Mouse (Mus musculus) A20 (cell line): ENCODE results near the gene Tsc1.

ENCODE experiments used
- DNase-seq: peaks from one replicate; pipeline ENCODE4 v3.0.0-alpha.2; 2011; ENCODE audit warnings: low read depth, low spot score

Tsc1 gene

DNA sequence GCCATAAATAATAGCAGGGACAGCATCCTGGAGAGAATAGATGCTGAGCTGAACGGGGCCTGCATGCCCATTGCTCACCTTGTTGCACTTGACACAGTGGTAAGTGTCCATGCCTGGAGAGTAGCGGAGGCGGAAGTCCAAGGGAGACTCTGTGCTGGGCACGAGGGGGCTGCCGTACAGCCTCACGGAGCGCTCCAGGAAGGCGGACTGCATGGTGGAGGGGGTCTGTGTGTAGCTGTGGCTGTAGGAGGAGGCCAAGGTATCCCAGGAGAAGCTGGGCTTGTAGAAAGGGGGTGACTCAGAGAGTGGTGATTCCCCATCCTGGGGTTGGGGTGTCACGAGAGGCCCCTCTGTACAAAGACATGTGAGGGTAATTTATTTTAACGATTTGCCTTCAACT lies 27.4 kb upstream of the Tsc1 start:
- DNase-seq: no peak

DNA sequence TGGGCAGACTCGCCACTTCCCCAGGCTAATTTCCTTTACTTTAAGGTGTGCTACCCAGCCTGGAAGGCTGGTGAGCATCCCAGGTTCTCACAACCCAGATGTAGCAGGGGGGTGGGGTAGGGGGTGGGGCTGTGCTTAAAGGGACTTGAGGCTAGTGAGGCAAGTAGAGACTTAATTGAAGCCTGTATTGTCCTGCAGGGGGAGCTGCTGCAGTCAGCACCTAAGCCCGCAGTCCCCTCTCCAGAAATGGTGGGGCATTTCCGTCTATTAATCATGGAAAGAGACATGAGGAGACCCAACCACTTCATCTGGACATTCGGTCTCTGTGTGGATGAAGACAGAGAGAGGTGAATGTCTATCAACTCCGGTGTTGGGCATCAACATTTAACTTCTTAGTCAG lies 24.7 kb upstream of the Tsc1 start:
- peak; percentile 68 for DNase-seq

- no peak for DNase-seq
These were observed 24.2 kb upstream of the Tsc1 start for GRCm38 (mm10) chr2:28616874-28617273.

DNA sequence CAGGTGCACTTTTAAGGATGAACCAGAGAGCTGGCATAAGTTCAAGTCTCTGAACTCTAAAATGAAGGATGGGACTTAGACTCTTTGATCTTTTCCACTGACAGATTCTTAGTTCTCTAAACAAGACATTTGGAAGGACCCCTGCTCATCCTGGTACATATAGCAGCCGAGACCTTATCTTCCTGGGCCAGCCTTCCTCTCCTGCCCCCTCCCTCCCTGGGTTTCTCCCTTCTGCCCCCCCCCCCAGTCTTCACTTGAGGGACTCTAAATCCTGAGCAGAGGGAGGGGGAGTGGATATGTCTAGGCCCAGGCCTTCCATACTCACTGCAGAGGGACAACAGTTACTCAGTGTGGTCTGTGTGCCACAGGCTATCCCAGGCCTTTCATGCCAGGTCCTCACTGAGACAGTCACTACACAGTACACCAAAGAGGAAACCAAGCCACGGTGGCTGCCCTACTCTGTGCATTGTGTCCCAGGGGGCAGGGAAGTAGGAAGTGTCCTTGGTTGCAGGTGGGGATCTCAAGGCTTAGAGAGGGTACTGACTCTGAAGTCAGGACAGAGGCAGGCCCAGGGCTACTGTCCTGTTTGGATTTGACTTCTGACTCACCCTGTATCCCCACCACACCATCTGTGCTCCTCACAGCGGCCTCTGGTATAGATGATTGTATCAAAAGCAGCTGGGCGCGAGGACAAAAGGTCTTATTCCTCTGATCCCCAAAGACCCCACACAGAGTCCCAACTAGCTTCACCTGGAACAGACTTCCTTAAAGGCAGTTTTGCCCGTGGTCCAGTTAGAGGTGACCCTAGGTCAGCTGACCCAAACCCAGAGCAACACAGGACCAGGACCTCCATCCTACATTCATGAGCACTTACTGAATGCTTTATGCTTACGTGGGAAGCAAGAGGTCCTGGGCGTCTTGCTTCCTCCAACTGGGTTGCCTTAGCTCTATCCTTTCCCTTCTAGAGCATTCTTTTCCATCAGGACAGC lies 23.2 kb upstream of the Tsc1 start:
- no peak for DNase-seq

GRCm38 (mm10) chr2:28618777-28619336 lies 22.2 kb upstream of the Tsc1 start:
- no peak for DNase-seq

DNA sequence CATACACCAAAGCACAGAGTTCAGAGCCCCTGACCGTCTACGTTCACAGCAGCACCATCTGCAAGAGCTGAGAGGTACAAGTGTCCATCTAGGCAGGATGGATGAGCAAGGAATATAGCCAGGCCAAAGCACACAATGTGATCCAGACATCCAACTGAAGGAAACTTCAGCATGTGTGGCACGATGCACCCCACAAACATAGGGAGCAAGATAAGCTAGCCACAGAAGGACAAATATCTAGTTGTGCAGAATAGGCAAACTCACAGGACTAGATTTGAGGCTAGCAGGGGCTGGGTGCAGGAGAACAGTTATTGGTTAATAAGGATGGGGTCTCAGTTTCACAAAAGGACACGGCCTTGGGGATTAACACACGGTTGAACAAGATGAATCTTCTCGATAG lies 21.7 kb upstream of the Tsc1 start:
- DNase-seq: no peak

GRCm38 (mm10) chr2:28620522-28620921 lies 20.5 kb upstream of the Tsc1 start:
- DNase-seq: no peak

- no peak for DNase-seq
These were observed 19.9 kb upstream of the Tsc1 start for GRCm38 (mm10) chr2:28621111-28621510.

DNA sequence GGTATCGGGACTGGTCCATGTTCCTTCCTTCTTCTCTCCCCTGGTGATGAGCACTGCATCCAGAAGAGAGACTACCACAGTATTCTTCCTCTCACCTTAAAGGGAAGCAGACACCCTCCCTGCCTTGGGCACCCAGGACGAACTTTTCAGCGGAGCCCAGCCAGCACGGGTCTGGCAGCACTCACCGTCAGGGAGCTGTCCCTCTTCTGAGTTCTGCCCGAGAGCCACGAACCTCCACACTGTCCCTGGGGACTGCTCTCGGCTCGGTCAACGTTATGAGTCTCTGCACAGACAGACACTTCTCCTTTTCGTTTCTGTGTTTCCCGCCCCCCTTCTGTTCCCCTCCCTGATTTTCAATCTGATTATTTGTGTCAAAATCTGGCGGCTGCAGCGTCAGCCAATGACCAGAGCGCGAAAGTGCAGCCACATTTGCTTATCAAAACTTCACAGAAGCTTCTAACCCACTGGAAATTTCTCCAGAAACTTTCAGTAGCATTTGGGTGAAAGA lies 19.3 kb upstream of the Tsc1 start, which contains the start of gene Gfi1b:
Gene Gfi1b, minus strand, starts transcription at position 319 of the 508 bp plus-strand sequence.
- peak; percentile 96 for DNase-seq

- peak; percentile 89 for DNase-seq
These were observed 18.4 kb upstream of the Tsc1 start for GRCm38 (mm10) chr2:28622521-28623124.

DNA sequence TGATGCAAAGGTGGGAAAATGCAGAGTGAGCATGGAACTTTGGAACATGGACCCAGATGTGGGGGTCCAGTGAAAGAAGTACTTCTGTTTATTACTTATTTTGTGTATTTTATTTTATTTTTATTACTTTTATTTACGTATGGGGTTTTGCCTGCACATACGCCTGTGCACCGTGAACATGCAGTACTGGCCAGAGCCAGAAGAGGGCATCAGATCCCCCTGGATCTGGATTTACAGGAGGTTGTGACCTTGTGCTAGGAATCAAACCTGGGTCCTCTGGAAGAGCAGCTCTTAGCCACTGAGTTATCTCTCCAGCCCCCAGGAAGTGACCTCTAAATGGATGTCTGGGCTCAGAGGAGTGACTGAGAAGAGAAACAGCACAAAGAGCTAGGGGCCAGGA lies 16.2 kb upstream of the Tsc1 start:
- no peak for DNase-seq

DNA sequence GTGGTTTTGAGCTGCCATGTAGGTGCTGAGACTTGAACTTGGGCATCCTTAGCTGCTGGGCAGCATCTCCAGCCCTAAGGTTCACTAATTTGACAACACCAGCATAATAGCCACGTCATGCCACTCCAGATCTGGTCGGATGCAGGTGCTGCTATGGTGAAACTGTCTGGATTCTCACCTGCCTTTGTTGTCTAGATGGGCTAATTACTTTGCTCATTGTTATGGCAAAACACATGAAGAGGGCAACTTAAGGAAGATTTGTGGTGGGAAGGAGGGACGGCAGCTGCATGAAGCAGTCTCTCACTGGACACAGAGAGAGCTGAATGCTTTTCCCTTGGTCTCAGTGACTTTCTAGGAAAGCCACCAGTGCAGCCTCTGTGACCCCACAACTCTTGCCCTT lies 15.0 kb upstream of the Tsc1 start:
- no peak for DNase-seq

- peak; percentile 32 for DNase-seq
These were observed 13.0 kb upstream of the Tsc1 start for GRCm38 (mm10) chr2:28628053-28628452.

DNA sequence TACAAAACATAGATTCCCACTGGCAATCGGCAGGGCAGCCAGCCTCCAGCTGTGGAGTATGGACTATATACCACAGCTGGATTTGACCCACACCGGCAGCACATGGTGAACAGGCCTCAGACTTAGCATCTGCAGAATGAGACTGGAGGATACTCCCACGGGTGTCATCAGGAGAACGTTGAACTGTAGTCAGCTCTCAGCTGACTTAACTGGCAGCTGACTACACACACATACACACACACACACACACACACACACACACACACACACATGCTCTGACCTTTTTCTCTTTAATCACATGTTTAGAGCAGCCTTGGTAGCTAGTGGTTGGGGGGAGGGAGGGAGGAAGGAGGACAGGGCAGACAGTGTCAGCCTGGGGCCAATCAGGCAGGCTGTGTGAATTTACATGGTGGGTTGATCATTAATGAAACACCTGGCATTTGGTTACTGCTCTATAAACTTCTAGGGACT lies 11.1 kb upstream of the Tsc1 start:
- DNase-seq: peak; percentile 64

- DNase-seq: no peak
These were observed 8.4 kb upstream of the Tsc1 start for GRCm38 (mm10) chr2:28632626-28633025.

- peak; percentile 34 for DNase-seq
These were observed 7.9 kb upstream of the Tsc1 start for GRCm38 (mm10) chr2:28633136-28633535.

DNA sequence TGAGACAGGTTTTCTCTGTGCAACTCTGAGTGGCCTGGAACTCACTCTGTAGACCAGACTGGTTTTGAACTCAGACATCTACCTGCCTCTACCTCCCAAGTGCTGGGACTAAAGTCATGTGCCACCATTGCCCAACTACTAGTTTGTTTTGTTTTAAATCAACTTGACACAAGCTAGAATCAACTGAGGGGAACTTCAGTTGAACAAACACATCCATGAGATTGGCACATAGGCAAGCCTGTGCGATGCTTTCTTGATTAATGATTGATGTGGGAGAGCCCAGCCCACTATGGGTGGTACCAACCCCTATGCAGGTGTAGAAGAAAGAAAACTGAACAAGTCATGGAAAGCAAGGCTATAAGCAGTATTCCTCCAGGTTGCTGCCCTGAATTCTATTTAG lies 5.8 kb upstream of the Tsc1 start:
- DNase-seq: no peak

DNA sequence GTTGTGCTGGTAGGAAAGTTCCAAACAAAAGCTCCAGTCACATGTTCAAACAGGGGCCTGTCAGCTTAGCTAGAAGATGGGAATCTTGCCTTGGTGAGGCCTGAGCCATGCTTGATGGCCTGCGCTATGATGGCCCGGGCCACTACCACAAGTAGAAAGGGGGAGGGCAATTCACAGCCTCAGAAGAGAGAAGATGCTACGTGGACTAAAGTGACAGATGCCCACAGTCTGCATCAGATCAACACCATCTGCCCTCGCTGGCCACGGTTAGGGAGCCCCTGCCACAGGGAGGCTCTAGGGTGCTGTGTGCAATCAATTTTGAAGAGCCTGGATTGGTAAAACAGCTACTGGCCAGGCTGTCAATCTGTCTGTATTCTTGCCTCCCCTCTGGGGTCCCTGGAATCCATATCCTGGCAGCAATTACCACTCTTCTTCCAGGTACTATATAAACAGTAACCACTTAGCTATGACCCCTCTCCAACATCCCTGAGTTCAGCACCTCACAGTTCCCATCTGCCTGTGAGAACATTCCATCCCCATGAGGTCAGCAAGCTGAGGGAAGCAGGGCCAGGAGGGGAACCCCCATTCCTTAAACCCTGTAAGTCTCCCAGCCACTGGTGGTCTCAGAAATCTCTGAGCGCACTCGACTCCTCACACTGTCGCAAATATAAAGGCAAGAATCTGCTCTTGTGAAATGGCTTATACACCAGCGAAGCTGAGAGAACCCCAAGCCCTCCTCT lies 3.8 kb upstream of the Tsc1 start:
- no peak for DNase-seq

DNA sequence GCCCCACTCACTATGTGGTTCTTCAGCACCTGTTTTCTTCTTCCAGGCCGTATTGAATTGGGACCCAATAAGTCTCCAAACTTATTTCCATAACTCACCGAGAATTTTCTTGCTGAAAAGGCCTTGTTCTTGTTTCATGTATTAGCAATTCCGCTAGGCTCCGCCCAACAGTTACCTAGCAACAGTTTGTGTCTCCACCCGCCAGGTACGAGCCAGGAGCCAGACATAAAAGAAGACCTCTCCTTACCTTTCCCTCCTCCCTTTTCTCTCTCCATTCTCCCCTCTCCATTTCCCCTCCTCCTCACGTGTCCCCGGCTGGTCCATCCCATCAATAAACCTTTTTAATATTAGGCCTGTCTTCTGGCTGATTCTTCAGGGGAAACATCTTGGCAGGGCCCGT lies 2.7 kb upstream of the Tsc1 start:
- DNase-seq: no peak

DNA sequence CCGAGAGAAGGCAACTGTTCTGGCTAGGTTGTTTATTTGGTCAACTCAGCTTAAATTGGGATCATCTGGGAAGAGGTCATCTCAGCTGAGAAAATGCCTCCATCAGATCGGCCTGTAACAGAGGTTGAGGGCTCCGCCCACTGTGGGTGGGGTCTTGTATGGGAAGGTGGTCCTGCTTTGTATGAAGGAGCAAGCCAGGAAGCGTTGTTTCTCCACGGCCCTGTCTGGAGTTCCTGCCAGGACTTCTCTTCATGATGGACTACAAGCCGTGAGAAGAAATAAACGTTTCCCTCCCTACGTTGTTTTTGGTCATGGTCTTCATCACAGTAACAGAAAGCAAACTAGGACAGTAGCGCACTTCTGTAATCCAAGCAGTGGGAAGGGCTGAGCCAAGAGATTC lies 2.1 kb upstream of the Tsc1 start:
- no peak for DNase-seq

GRCm38 (mm10) chr2:28639794-28640193 lies 1.2 kb upstream of the Tsc1 start:
- peak; percentile 57 for DNase-seq
